Mouse (Mus musculus) kidney, embryonic 14.5 days (tissue): ENCODE measurements around the gene Mapre3. TPM values are rescaled to one million over a fixed set of nuclear protein-coding genes. Genes with fewer than 3 reads are reported as not detected.

Source experiments
- ATAC-seq: fragments of 200-750 bp; cut with Nextera tagmentation; 2 replicates; pipeline ENCODE4 v1.8.0; 2017; ENCODE audit warnings: moderate number of reproducible peaks, mild to moderate bottlenecking, moderate TSS enrichment, moderate library complexity; ENCODE audit not compliant: low FRiP score, low TSS enrichment
- H3K27ac ChIP-seq: fragments of 300-500 bp; sonication (generic); 2 replicates; pipeline ENCODE4 v1.5.1; 2014; ENCODE audit warnings: low read depth, mild to moderate bottlenecking, low read length, moderate library complexity, mixed read lengths
- H3K27me3 ChIP-seq: fragments of 300-500 bp; sonication (generic); 2 replicates; pipeline ENCODE4 v1.6.1; 2014; ENCODE audit warnings: mild to moderate bottlenecking, low read length; ENCODE audit not compliant: control insufficient read depth, insufficient read depth
- H3K36me3 ChIP-seq: fragments of 300-500 bp; sonication (generic); 2 replicates; pipeline ENCODE4 v1.6.1; 2014; ENCODE audit warnings: low read length, mixed read lengths; ENCODE audit not compliant: control insufficient read depth, insufficient read depth
- H3K4me1 ChIP-seq: fragments of 300-500 bp; sonication (generic); 2 replicates; pipeline ENCODE4 v1.6.1; 2014; ENCODE audit warnings: low read length, mixed read lengths; ENCODE audit not compliant: control insufficient read depth, insufficient read depth
- H3K4me2 ChIP-seq: fragments of 300-500 bp; sonication (generic); replicated peaks from 2 replicates; pipeline ENCODE4 v1.6.1; 2014; ENCODE audit warnings: low read depth, mild to moderate bottlenecking, low read length
- H3K4me3 ChIP-seq: fragments of 300-500 bp; sonication (generic); 2 replicates; pipeline ENCODE4 v1.5.1; 2014; ENCODE audit warnings: mild to moderate bottlenecking, low read length
- H3K9ac ChIP-seq: fragments of 300-500 bp; sonication (generic); 2 replicates; pipeline ENCODE4 v1.6.1; 2014; ENCODE audit warnings: low read depth, mild to moderate bottlenecking, low read length, moderate library complexity
- H3K9me3 ChIP-seq: fragments of 300-500 bp; sonication (generic); 2 replicates; pipeline ENCODE4 v1.6.1; 2016; ENCODE audit warnings: low read length; ENCODE audit not compliant: control insufficient read depth
- WGBS: fragments of 180-500 bp; shearing (Covaris S2); extraction: QIAGEN DNeasy Blood & Tissue Kit; methylation state at CpG from one replicate; pipeline ENCODE4 v1.1.7; 2014; 5-methylcytosine and 5-hydroxymethylcytosine counted together
- polyA plus RNA-seq: library from polyadenylated mRNA; unstranded; fragments of >200 nt; fragmentation: Nextera tagmentation; extraction: Ambion mirVana; gene quantifications from 2 replicates; pipeline ENCODE4 v1.2.1, GENCODE M21; 2014

Gene Mapre3
- polyA plus RNA-seq, 1 experiment from 2014 or later: 19.3 TPM

DNA sequence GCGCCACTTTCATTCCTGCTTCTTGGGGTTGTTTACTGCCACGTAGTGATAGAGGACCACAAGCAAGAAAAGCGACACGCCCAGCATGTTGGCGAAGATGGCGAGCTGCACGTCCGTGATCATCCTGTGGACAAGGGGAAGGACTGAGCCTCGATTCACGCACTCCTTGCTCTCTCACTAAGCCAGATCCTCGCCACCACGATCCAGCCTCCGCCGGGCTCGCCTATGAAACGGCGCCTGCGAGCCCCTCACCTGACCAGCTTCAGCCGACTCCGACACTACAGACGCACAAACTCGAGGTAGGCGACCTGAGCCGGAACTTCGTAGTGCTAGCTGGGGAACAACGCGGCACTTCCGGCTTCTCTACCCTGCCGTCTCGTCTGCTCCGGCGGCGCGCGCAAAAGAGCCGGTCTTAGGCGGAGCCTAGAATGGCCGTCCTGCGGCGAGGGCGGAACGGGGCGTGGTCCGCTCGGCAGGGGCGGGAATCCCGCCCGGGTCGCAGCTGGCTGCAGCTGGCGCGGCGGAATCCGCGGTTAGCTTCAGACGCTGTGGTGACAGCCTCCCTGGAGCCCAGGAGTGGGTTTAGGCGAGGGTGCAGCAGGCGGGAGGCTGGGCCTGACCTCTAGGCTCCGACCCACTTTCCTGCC, 93.1 kb downstream of the Mapre3 start, which contains the start of gene Ost4:
Gene Ost4, minus strand, starts transcription at position 376 of the 647 bp plus-strand sequence.
- peak within 1 kb of the TSS; percentile 75 for H3K4me3 ChIP-seq
- H3K4me2 ChIP-seq: peak within 1 kb of the TSS; percentile 94
- under 1% methylated on average over 53 of the region's 58 CpGs for WGBS
- peaks cover 34% of the 10 kb centered on the region for H3K36me3 ChIP-seq
- H3K9ac ChIP-seq: peak within 1 kb of the TSS; percentile 86
- peak; percentile 92 for ATAC-seq
- H3K4me1 ChIP-seq: peaks cover 54% of the 10 kb centered on the region
- no peaks in the 10 kb centered on the region for H3K9me3 ChIP-seq
- no peaks in the 10 kb centered on the region for H3K27me3 ChIP-seq
- peak within 1 kb of the TSS; percentile 98 for H3K27ac ChIP-seq

- no peaks in the 10 kb centered on the region for H3K27me3 ChIP-seq
- WGBS: 29% methylated on average over 13 of the region's 13 CpGs
These were observed 94.2 kb downstream of the Mapre3 start for GRCm38 (mm10) chr5:30908426-30909299.

GRCm38 (mm10) chr5:30909300-30909659, 94.8 kb downstream of the Mapre3 start:
- H3K36me3 ChIP-seq: peaks cover 20% of the 10 kb centered on the region
- H3K4me3 ChIP-seq: no peak overlapping the region
- peak overlapping the region; percentile 94; the same call in 1 of the 2 replicates for H3K4me2 ChIP-seq
- H3K27me3 ChIP-seq: no peaks in the 10 kb centered on the region
- peaks cover 68% of the 10 kb centered on the region for H3K4me1 ChIP-seq
- ATAC-seq: no peak
- H3K9me3 ChIP-seq: no peaks in the 10 kb centered on the region
- WGBS: 18% methylated on average over 7 of the region's 7 CpGs
- peak overlapping the region; percentile 98 for H3K27ac ChIP-seq
- peak overlapping the region; percentile 86; the same call in 1 of the 2 replicates for H3K9ac ChIP-seq

More at GRCm38 (mm10) chr5:30908426-30909299, 94.2 kb downstream of the Mapre3 start:
- Histone ChIP-seq H3K27ac (peak overlapping the region; percentile 98), H3K4me2 (peak overlapping the region; percentile 94), H3K4me1 (peaks cover 62% of the 10 kb centered on the region), H3K9ac (peak overlapping the region; percentile 86), H3K4me3 (peak overlapping the region; percentile 75), H3K36me3 (peaks cover 26% of the 10 kb centered on the region), H3K9me3 (no peaks in the 10 kb centered on the region)
- peak; percentile 14; the same call in 1 of the 2 replicates for ATAC-seq

- Histone ChIP-seq H3K9ac (no peak overlapping the region), H3K4me1 (peaks cover 69% of the 10 kb centered on the region), H3K4me2 (no peak overlapping the region), H3K27me3 (no peaks in the 10 kb centered on the region), H3K4me3 (no peak overlapping the region), H3K36me3 (peaks cover 14% of the 10 kb centered on the region), H3K27ac (peak overlapping the region; percentile 98), H3K9me3 (no peaks in the 10 kb centered on the region)
- no peak for ATAC-seq
- 78% methylated on average over 7 of the region's 7 CpGs for WGBS
These were observed 95.4 kb downstream of the Mapre3 start for GRCm38 (mm10) chr5:30909863-30910262.

- Histone ChIP-seq H3K4me3 (no peak overlapping the region), H3K36me3 (peaks cover 8% of the 10 kb centered on the region), H3K9ac (no peak overlapping the region), H3K27me3 (no peaks in the 10 kb centered on the region), H3K27ac (peak overlapping the region; percentile 98), H3K9me3 (no peaks in the 10 kb centered on the region), H3K4me2 (no peak overlapping the region), H3K4me1 (peaks cover 71% of the 10 kb centered on the region)
- no peak for ATAC-seq
These were observed 96.0 kb downstream of the Mapre3 start for GRCm38 (mm10) chr5:30910481-30910880.

- peak overlapping the region; percentile 96 for H3K27ac ChIP-seq
- peak overlapping the region; percentile 13; the same call in 1 of the 2 replicates for H3K9ac ChIP-seq
- peaks cover 7% of the 10 kb centered on the region for H3K36me3 ChIP-seq
- no peaks in the 10 kb centered on the region for H3K9me3 ChIP-seq
- no peaks in the 10 kb centered on the region for H3K27me3 ChIP-seq
- H3K4me2 ChIP-seq: no peak overlapping the region
- H3K4me3 ChIP-seq: no peak overlapping the region
- peaks cover 63% of the 10 kb centered on the region for H3K4me1 ChIP-seq
- 71% methylated on average over 5 of the region's 5 CpGs for WGBS
- no peak for ATAC-seq
These were observed 97.7 kb downstream of the Mapre3 start for GRCm38 (mm10) chr5:30912156-30912555.

DNA sequence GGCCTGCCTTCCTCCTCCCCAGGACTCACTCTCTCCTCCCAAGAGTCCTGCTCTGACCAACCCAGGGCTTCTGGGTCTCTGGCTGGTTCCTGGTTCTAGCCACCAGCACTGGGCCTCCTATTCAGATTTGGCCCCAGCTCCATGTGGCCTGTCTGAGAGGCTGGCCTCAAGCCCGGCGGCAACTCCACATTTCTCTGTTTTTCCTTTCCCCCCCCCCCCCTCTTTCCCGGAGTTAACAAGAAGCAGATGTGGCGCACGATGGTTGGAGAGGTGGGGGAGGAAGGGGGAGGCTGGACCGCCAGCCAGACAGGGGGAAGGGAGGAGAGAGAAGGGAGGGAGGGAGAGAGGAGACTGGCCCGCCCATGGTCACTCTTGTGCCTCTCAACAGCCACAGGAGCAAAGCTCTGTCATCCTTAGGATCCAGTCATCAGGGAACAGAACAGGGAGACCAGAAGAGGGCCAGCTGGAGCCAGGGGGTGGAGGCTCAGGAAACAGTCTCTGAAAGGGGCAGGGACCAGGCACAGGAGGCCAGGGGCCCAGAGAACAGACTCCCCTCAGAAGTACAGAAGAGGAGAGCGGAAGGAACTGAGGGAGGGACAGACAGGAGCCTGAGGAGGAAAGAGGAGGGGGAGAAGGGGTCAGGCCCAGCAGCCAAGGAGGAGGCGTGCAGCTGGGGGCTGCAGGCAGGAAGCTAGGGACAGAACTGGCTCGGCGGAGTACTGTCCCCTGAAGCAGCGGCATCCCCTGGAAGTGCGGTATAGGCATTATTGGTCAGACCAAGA, 98.8 kb downstream of the Mapre3 start, which contains the start of gene Emilin1:
Gene Emilin1, plus strand, starts transcription at position 343 of the 782 bp plus-strand sequence.
- Histone ChIP-seq H3K4me3 (peak within 1 kb of the TSS; percentile 60), H3K4me1 (peaks cover 63% of the 10 kb centered on the region), H3K9ac (peak within 1 kb of the TSS; percentile 74), H3K27me3 (no peaks in the 10 kb centered on the region), H3K27ac (peak within 1 kb of the TSS; percentile 96), H3K4me2 (peak within 1 kb of the TSS; percentile 61), H3K9me3 (no peaks in the 10 kb centered on the region), H3K36me3 (peaks cover 18% of the 10 kb centered on the region)
- ATAC-seq: peak; percentile 75
- WGBS: 11% methylated on average over 11 of the region's 13 CpGs

- H3K36me3 ChIP-seq: peaks cover 26% of the 10 kb centered on the region
- 42% methylated on average over 7 of the region's 7 CpGs for WGBS
- H3K4me2 ChIP-seq: peak overlapping the region; percentile 61
- ATAC-seq: no peak
- no peaks in the 10 kb centered on the region for H3K27me3 ChIP-seq
- peak overlapping the region; percentile 96 for H3K27ac ChIP-seq
- H3K4me3 ChIP-seq: peak overlapping the region; percentile 60
- peak overlapping the region; percentile 74 for H3K9ac ChIP-seq
- no peaks in the 10 kb centered on the region for H3K9me3 ChIP-seq
- peaks cover 54% of the 10 kb centered on the region for H3K4me1 ChIP-seq
These were observed 99.7 kb downstream of the Mapre3 start for GRCm38 (mm10) chr5:30914101-30914635.
